ENCODE assay signal across 18 mouse cellular contexts in the genomic region with DNA sequence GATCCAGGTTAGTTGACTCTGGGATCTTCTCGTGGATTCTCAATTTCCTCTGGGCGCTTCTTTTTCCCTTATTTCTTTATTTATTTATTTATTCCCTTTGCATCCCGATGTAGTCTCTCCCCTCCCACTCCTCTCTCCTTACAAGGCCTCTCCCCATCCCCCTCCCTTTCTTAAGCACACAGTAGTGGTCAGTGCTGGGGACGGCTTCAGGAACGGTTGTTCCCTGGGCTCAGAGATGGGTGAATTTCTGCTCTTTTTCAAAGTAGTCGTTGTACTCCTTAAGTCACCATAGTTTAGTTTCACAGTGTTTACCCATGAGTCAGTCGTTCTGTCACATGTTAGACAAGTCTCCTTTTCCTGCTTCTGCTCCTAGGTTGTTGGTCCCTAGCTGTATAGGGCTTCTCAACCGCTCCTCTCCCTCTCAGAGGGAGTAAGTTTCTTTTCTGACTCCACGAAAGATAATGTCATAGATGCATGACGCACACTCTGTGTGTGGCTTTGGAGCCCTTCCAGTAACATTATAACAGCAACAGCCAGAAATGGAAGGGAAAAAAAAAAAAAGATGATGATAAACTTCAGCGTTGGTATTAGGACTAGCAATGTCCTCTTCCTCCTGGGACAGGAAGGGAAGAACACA.
DNase-seq lines count a peak whose midpoint lies in the region; ATAC-seq and TF ChIP-seq lines count a peak whose summit lies in the region.
"Had no signal": no experiment of that assay in that cellular context is flagged by ENCODE, and none has a peak within 500 bp of the region (broad histone marks: within the 10 kb centered on the region; RNA-seq: fewer than 3 reads in every experiment).

No protein-coding gene starts in this region.

- no peak overlapping the region for H3K4me2 ChIP-seq in lung, embryonic 16.5 days (ENCODE audit: low read depth, low read length)
- no peak overlapping the region; the same call in 1 of the 2 replicates for H3K4me2 ChIP-seq in stomach, postnatal 0 days (replicated peaks; ENCODE audit: low read depth)
- H3K4me2 ChIP-seq: embryonic facial prominence, embryonic 12.5 days; neural tube, embryonic 13.5 days had no signal

- H3K9ac ChIP-seq in lung, embryonic 16.5 days (ENCODE audit: low read length): no peak overlapping the region
- no peak overlapping the region for H3K9ac ChIP-seq in stomach, postnatal 0 days (ENCODE audit: low read length)
- H3K9ac ChIP-seq: embryonic facial prominence, embryonic 12.5 days; neural tube, embryonic 13.5 days had no signal

- H3K4me3 ChIP-seq in lung, embryonic 16.5 days (ENCODE audit: low read length): no peak overlapping the region
- no peak overlapping the region for H3K4me3 ChIP-seq in stomach, postnatal 0 days (ENCODE audit: low read depth, low read length)
- H3K4me3 ChIP-seq: embryonic facial prominence, embryonic 12.5 days; neural tube, embryonic 13.5 days had no signal

- no peak overlapping the region for H3K27ac ChIP-seq in lung, embryonic 16.5 days (ENCODE audit: low read length)
- no peak overlapping the region for H3K27ac ChIP-seq in stomach, postnatal 0 days (replicated peaks)
- H3K27ac ChIP-seq: embryonic facial prominence, embryonic 12.5 days; hindbrain, postnatal 0 days; neural tube, embryonic 13.5 days had no signal

- no peak for TF ChIP-seq CTCF in stomach, postnatal 0 days (IDR thresholded peaks at IDR 0.05; ENCODE audit: low read depth)

- DNase-seq in adrenal gland, adult 8-10 months: peak; percentile 9
- no peak for DNase-seq in adrenal gland, adult 18-20 months (ENCODE audit: low spot score in 2 of 2)
- no peak for DNase-seq in lung, postnatal 4 days
- peak; percentile 11 for DNase-seq in adrenal gland, postnatal 14 days
- DNase-seq in stomach, postnatal 0 days (ENCODE audit: low spot score): no peak
- no peak for DNase-seq in kidney, postnatal 25 days
- DNase-seq: B cell, adult 2 months; cerebellum, adult 8-10 months; kidney, adult 9 months; right cerebral cortex, postnatal 14 days; thymus, postnatal 25 days had no signal

- TF ChIP-seq EP300 in stomach, postnatal 0 days (optimal IDR thresholded peaks at IDR 0.05): no peak

- no peaks in the 10 kb centered on the region for H3K36me3 ChIP-seq in lung, embryonic 16.5 days (ENCODE audit: control insufficient read depth, insufficient read depth, low read length)
- no peaks in the 10 kb centered on the region for H3K36me3 ChIP-seq in stomach, postnatal 0 days (ENCODE audit: control insufficient read depth, insufficient read depth, low read length)
- H3K36me3 ChIP-seq: embryonic facial prominence, embryonic 12.5 days; neural tube, embryonic 13.5 days had no signal

- H3K27me3 ChIP-seq in lung, embryonic 16.5 days (ENCODE audit: control insufficient read depth, insufficient read depth, low read depth, low read length): no peaks in the 10 kb centered on the region
- no peaks in the 10 kb centered on the region for H3K27me3 ChIP-seq in stomach, postnatal 0 days (ENCODE audit: control insufficient read depth, insufficient read depth, low read length)
- H3K27me3 ChIP-seq: embryonic facial prominence, embryonic 12.5 days; neural tube, embryonic 13.5 days; Patski had no signal

- peak; percentile 75 for ATAC-seq in lung, embryonic 16.5 days (ENCODE audit: low read depth)
- peak; percentile 69 for ATAC-seq in stomach, postnatal 0 days (ENCODE audit: low FRiP score, low TSS enrichment)
- ATAC-seq: activated CD4-positive, CD25-positive, alpha-beta regulatory T cell, adult 4 months; forebrain, embryonic 16.5 days; hindbrain, postnatal 0 days; Patski had no signal

- no peaks in the 10 kb centered on the region for H3K9me3 ChIP-seq in lung, embryonic 16.5 days (ENCODE audit: control insufficient read depth, low read length)
- no peaks in the 10 kb centered on the region for H3K9me3 ChIP-seq in stomach, postnatal 0 days (ENCODE audit: control insufficient read depth, low read length)
- H3K9me3 ChIP-seq: embryonic facial prominence, embryonic 12.5 days; neural tube, embryonic 13.5 days had no signal

- WGBS in lung, embryonic 16.5 days: 45% methylated on average over 11 of the region's 11 CpGs
- 49% methylated on average over 11 of the region's 11 CpGs for WGBS in stomach, postnatal 0 days

- peaks cover 17% of the 10 kb centered on the region for H3K4me1 ChIP-seq in lung, embryonic 16.5 days (replicated peaks; ENCODE audit: control insufficient read depth, insufficient read depth, low read length)
- H3K4me1 ChIP-seq in stomach, postnatal 0 days (replicated peaks; ENCODE audit: control insufficient read depth, insufficient read depth): 0 out of 2 replicates have a peak, but pooled peaks cover 3% of the 10 kb centered on the region
- H3K4me1 ChIP-seq: neural tube, embryonic 13.5 days had no signal

Comparison
In these comparisons a context has a peak if more than half of its experiments do, and no peak if none do; other contexts are left out.
1. DNase-seq: peak in adrenal gland, adult 8-10 months (single experiment) and adrenal gland, postnatal 14 days (single experiment); none in adrenal gland, adult 18-20 months (0 of 2), lung, postnatal 4 days (0 of 2), stomach, postnatal 0 days (single experiment) and kidney, postnatal 25 days (0 of 2).